Mouse (Mus musculus) liver, embryonic 11.5 days (tissue): ENCODE measurements around the gene Hoxa2. TPM values are rescaled to one million over a fixed set of nuclear protein-coding genes. Genes with fewer than 3 reads are reported as not detected.

Source experiments
- ATAC-seq: fragments of 200-750 bp; cut with Nextera tagmentation; replicated peaks from 2 replicates; pipeline ENCODE4 v1.8.0; 2017; ENCODE audit warnings: moderate number of reproducible peaks, mild to moderate bottlenecking, moderate TSS enrichment, moderate library complexity; ENCODE audit not compliant: low FRiP score
- DNase-seq: peaks from one replicate; pipeline ENCODE4 v3.0.0-alpha.2; 2017; ENCODE audit warnings: low spot score
- H3K27ac ChIP-seq: fragments of 300-500 bp; sonication (generic); 2 replicates; pipeline ENCODE4 v1.5.1; 2014; ENCODE audit warnings: mild to moderate bottlenecking, low read depth, low read length, control low read depth
- H3K27me3 ChIP-seq: fragments of 300-500 bp; sonication (generic); replicated peaks from 2 replicates; pipeline ENCODE4 v1.6.1; 2014; ENCODE audit warnings: low read length, mixed read lengths; ENCODE audit not compliant: control insufficient read depth, insufficient read depth
- H3K36me3 ChIP-seq: fragments of 300-500 bp; sonication (generic); 2 replicates; pipeline ENCODE4 v1.6.1; 2014; ENCODE audit warnings: mild to moderate bottlenecking, low read length, moderate library complexity, mixed read lengths; ENCODE audit not compliant: control insufficient read depth, insufficient read depth
- H3K4me1 ChIP-seq: fragments of 300-500 bp; sonication (generic); replicated peaks from 2 replicates; pipeline ENCODE4 v1.6.1; 2014; ENCODE audit warnings: low read length, mixed read lengths; ENCODE audit not compliant: control insufficient read depth, insufficient read depth
- H3K4me2 ChIP-seq: fragments of 300-500 bp; sonication (generic); 2 replicates; pipeline ENCODE4 v1.6.1; 2014; ENCODE audit warnings: mild to moderate bottlenecking, control low read depth, moderate library complexity
- H3K4me3 ChIP-seq: fragments of 300-500 bp; sonication (generic); 2 replicates; pipeline ENCODE4 v1.5.1; 2014; ENCODE audit warnings: low read depth, low read length, control low read depth
- H3K9ac ChIP-seq: fragments of 300-500 bp; sonication (generic); 2 replicates; pipeline ENCODE4 v1.6.1; 2014; ENCODE audit warnings: low read depth, low read length, control low read depth
- H3K9me3 ChIP-seq: fragments of 300-500 bp; sonication (generic); 2 replicates; pipeline ENCODE4 v1.6.1; 2016; ENCODE audit warnings: low read length, inconsistent platforms, mixed read lengths; ENCODE audit not compliant: control insufficient read depth
- WGBS: fragments of 180-500 bp; shearing (Covaris S2); extraction: QIAGEN DNeasy Blood & Tissue Kit; methylation state at CpG from one replicate; pipeline ENCODE4 v1.1.7; 2014; 5-methylcytosine and 5-hydroxymethylcytosine counted together
- polyA plus RNA-seq: library from polyadenylated mRNA; unstranded; fragments of >200 nt; fragmentation: Nextera tagmentation; extraction: Ambion mirVana; gene quantifications from 2 replicates; pipeline ENCODE4 v1.2.1, GENCODE M21; 2014

The Hoxa2 gene
- polyA plus RNA-seq, 1 experiment from 2014 or later: 4.3 TPM

DNA sequence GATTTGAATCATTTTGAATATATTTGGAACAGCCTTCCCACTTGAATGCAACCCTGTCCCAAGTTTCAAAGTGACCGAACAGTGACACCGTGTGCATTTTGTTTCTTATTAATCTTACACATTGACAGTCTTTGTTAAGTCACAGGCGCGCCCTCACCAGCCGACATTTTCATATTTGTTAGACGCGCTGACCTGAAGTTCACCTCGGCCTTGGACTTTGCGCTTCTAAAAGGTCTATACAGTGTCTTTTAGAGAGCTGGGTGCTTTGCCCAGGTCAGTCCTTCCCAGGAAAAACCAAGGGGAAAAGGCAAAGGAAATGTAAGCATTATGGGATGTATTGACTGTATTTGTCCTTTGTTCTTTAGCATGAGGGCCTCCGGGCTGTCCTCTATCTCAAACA, 30.1 kb upstream of the Hoxa2 start:
- no peaks in the 10 kb centered on the region for H3K9me3 ChIP-seq
- ATAC-seq (no peak), DNase-seq (no peak)
- H3K4me2 ChIP-seq: no peak overlapping the region
- peaks cover 15% of the 10 kb centered on the region; the same call in 1 of the 2 replicates for H3K4me1 ChIP-seq
- H3K9ac ChIP-seq: no peak overlapping the region
- peaks cover 99% of the 10 kb centered on the region for H3K27me3 ChIP-seq
- H3K4me3 ChIP-seq: no peak overlapping the region; the same call in 1 of the 2 replicates
- no peaks in the 10 kb centered on the region for H3K36me3 ChIP-seq
- 10% methylated on average over 10 of the region's 10 CpGs for WGBS
- peak overlapping the region; percentile 16; the same call in 1 of the 2 replicates for H3K27ac ChIP-seq

DNA sequence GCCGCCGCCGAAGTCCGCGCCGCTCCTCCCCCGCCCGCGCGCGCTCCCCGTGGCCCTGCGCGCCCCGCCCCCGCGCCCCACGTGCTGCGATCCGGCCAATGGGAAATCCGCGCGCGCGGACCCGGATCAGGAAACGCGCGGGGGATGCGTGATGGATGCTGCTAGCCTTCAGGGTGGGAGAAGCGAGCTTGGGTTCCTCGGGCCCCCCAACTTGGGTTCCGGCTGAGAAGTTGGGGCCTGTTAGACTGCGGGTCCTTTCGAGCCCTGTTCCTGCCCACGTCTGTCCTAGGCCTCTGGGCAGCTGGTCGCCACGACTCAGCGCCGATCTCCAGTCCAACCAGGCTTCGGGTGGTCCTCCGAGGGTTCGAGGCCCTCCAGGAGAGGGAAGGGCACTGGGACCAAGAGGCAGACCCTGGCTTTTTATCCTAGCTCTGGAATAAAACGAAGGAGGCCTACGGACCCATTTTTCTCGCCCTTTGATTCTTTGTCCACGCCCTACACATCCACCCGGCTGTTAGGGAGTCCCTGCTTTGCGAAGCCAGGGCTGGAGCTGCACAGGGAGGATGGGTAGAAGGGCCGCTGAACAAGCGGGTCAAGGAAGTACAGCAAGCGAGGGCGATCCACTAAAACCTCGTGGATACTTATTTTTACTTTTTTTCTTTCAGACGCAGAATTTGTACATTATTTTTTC, 27.4 kb upstream of the Hoxa2 start:
- H3K27ac ChIP-seq: peak overlapping the region; percentile 63
- ATAC-seq: peak; percentile 54

GRCm38 (mm10) chr6:52190906-52191810, 26.5 kb upstream of the Hoxa2 start, which contains the start of gene Hoxa4:
Gene Hoxa4, minus strand, starts transcription at chr6:52191753.
- peaks cover 98% of the 10 kb centered on the region for H3K27me3 ChIP-seq
- DNase-seq: no peak
- no peaks in the 10 kb centered on the region for H3K9me3 ChIP-seq
- H3K4me1 ChIP-seq: peaks cover 12% of the 10 kb centered on the region; the same call in 1 of the 2 replicates
- H3K4me3 ChIP-seq: peak within 1 kb of the TSS; percentile 48
- H3K9ac ChIP-seq: peak within 1 kb of the TSS; percentile 58
- no peak for ATAC-seq
- WGBS: 2% methylated on average over 73 of the region's 102 CpGs
- peak within 1 kb of the TSS; percentile 78 for H3K4me2 ChIP-seq
- no peaks in the 10 kb centered on the region for H3K36me3 ChIP-seq
- peak within 1 kb of the TSS; percentile 70 for H3K27ac ChIP-seq

More for the DNA sequence above, 27.4 kb upstream of the Hoxa2 start:
- Histone ChIP-seq H3K27me3 (peaks cover 99% of the 10 kb centered on the region), H3K4me3 (peak overlapping the region; percentile 48), H3K36me3 (no peaks in the 10 kb centered on the region), H3K9ac (peak overlapping the region; percentile 35), H3K4me1 (peaks cover 15% of the 10 kb centered on the region; the same call in 1 of the 2 replicates), H3K9me3 (no peaks in the 10 kb centered on the region), H3K4me2 (peak overlapping the region; percentile 78)
- DNase-seq: peak; percentile 80
- 2% methylated on average over 32 of the region's 55 CpGs for WGBS

- no peaks in the 10 kb centered on the region for H3K9me3 ChIP-seq
- 2% methylated on average over 23 of the region's 23 CpGs for WGBS
- no peaks in the 10 kb centered on the region for H3K36me3 ChIP-seq
- peaks cover 13% of the 10 kb centered on the region; the same call in 1 of the 2 replicates for H3K4me1 ChIP-seq
- peaks cover 98% of the 10 kb centered on the region for H3K27me3 ChIP-seq
- peak overlapping the region; percentile 48 for H3K4me3 ChIP-seq
- peak overlapping the region; percentile 58 for H3K9ac ChIP-seq
- H3K4me2 ChIP-seq: peak overlapping the region; percentile 78
- no peak for ATAC-seq
- H3K27ac ChIP-seq: peak overlapping the region; percentile 70; the same call in 1 of the 2 replicates
- DNase-seq: peak; percentile 54
These were observed 25.8 kb upstream of the Hoxa2 start for GRCm38 (mm10) chr6:52190410-52190809.

GRCm38 (mm10) chr6:52189909-52190308, 25.3 kb upstream of the Hoxa2 start:
- ATAC-seq: no peak
- peak overlapping the region; percentile 70; the same call in 1 of the 2 replicates for H3K27ac ChIP-seq
- no peaks in the 10 kb centered on the region for H3K36me3 ChIP-seq
- peaks cover 98% of the 10 kb centered on the region for H3K27me3 ChIP-seq
- no peak for DNase-seq
- H3K4me1 ChIP-seq: peaks cover 12% of the 10 kb centered on the region; the same call in 1 of the 2 replicates
- H3K9me3 ChIP-seq: no peaks in the 10 kb centered on the region
- peak overlapping the region; percentile 78 for H3K4me2 ChIP-seq
- 13% methylated on average over 8 of the region's 8 CpGs for WGBS
- no peak overlapping the region for H3K9ac ChIP-seq
- peak overlapping the region; percentile 48 for H3K4me3 ChIP-seq

- no peak for ATAC-seq
- no peak for DNase-seq
- peaks cover 10% of the 10 kb centered on the region; the same call in 1 of the 2 replicates for H3K4me1 ChIP-seq
- WGBS: 17% methylated on average over 5 of the region's 5 CpGs
- H3K9ac ChIP-seq: peak overlapping the region; percentile 37; the same call in 1 of the 2 replicates
- H3K4me2 ChIP-seq: peak overlapping the region; percentile 78
- H3K36me3 ChIP-seq: no peaks in the 10 kb centered on the region
- no peaks in the 10 kb centered on the region for H3K9me3 ChIP-seq
- H3K4me3 ChIP-seq: no peak overlapping the region
- peak overlapping the region; percentile 64 for H3K27ac ChIP-seq
- peaks cover 98% of the 10 kb centered on the region for H3K27me3 ChIP-seq
These were observed 24.6 kb upstream of the Hoxa2 start for GRCm38 (mm10) chr6:52189172-52189591.

GRCm38 (mm10) chr6:52186500-52186899, 21.9 kb upstream of the Hoxa2 start:
- Histone ChIP-seq H3K4me1 (peaks cover 13% of the 10 kb centered on the region), H3K4me2 (no peak overlapping the region), H3K4me3 (no peak overlapping the region), H3K36me3 (no peaks in the 10 kb centered on the region), H3K9ac (no peak overlapping the region), H3K27me3 (peaks cover 98% of the 10 kb centered on the region), H3K9me3 (no peaks in the 10 kb centered on the region), H3K27ac (no peak overlapping the region)
- no peak for DNase-seq
- ATAC-seq: no peak
- WGBS: 4% methylated on average over 1 of the region's 1 CpGs

GRCm38 (mm10) chr6:52185834-52186233, 21.2 kb upstream of the Hoxa2 start:
- no peaks in the 10 kb centered on the region for H3K36me3 ChIP-seq
- no peak overlapping the region for H3K27ac ChIP-seq
- WGBS: 24% methylated on average over 3 of the region's 3 CpGs
- peaks cover 98% of the 10 kb centered on the region for H3K27me3 ChIP-seq
- H3K4me3 ChIP-seq: no peak overlapping the region
- H3K4me2 ChIP-seq: no peak overlapping the region; the same call in 1 of the 2 replicates
- DNase-seq (no peak), ATAC-seq (no peak)
- no peaks in the 10 kb centered on the region for H3K9me3 ChIP-seq
- H3K9ac ChIP-seq: no peak overlapping the region
- H3K4me1 ChIP-seq: peaks cover 11% of the 10 kb centered on the region
